Mouse (Mus musculus) ES-E14 (cell line): ENCODE measurements around the gene Prokr1. TPM values are rescaled to one million over a fixed set of nuclear protein-coding genes. Genes with fewer than 3 reads are reported as not detected.
"Not testable (repeated sequence)": the region's sequence is repeated elsewhere in the genome, so short reads cannot be mapped to it uniquely, and the experiment has no call there.

Experiments
- DNase-seq: peaks from one replicate; pipeline ENCODE4 v3.0.0-alpha.2; 2013; ENCODE audit warnings: low read depth, low spot score
- H3K27ac ChIP-seq: 2 replicates; pipeline ENCODE4 v1.5.1; 2012; ENCODE audit warnings: low read depth, mild to moderate bottlenecking, low read length, moderate library complexity, mixed read lengths; ENCODE audit not compliant: poor library complexity, insufficient read depth, severe bottlenecking
- H3K36me3 ChIP-seq: 2 replicates; pipeline ENCODE4 v1.6.1; 2012; ENCODE audit warnings: mild to moderate bottlenecking, low read length, moderate library complexity, mixed read lengths; ENCODE audit not compliant: control insufficient read depth, poor library complexity, insufficient read depth, severe bottlenecking
- H3K4me1 ChIP-seq, 2 experiments: fragments of 150-350 bp in 1 of 2; sonication (generic) in 1 of 2; 2 replicates each; pipeline ENCODE4 v1.6.1; 2012; ENCODE audit warnings: low read length in 2 of 2, mild to moderate bottlenecking in 1 of 2, mixed read lengths in 1 of 2; ENCODE audit not compliant: control insufficient read depth in 2 of 2, insufficient read depth in 2 of 2, poor library complexity in 1 of 2
- H3K4me3 ChIP-seq, 2 experiments: fragments of 150-350 bp in 1 of 2; sonication (generic) in 1 of 2; 2 replicates each; pipeline ENCODE4 v1.5.1; 2012; ENCODE audit warnings: low read length in 2 of 2, low read depth in 1 of 2, mild to moderate bottlenecking in 1 of 2, mixed read lengths in 1 of 2; ENCODE audit not compliant: insufficient read depth in 1 of 2, poor library complexity in 1 of 2, severe bottlenecking in 1 of 2
- H3K9ac ChIP-seq: 2 replicates; pipeline ENCODE4 v1.6.1; 2012; ENCODE audit warnings: low read depth, mild to moderate bottlenecking, low read length, mixed read lengths; ENCODE audit not compliant: poor library complexity, insufficient read depth, severe bottlenecking
- H3K9me3 ChIP-seq: fragments of 150-350 bp; sonication (generic); 2 replicates; pipeline ENCODE4 v1.6.1; 2012; ENCODE audit warnings: low read depth, mild to moderate bottlenecking, low read length; ENCODE audit not compliant: control insufficient read depth, insufficient read depth
- CHD2 ChIP-seq: IDR thresholded peaks from 2 replicates; pipeline ENCODE4 v1.6.1; 2014; ENCODE audit warnings: mild to moderate bottlenecking, low read depth, low read length, inconsistent platforms
- HCFC1 ChIP-seq: IDR thresholded peaks from 2 replicates; pipeline ENCODE4 v1.6.1; 2012; ENCODE audit warnings: low read length, inconsistent platforms, borderline replicate concordance; ENCODE audit not compliant: insufficient read depth
- MAFK ChIP-seq: IDR thresholded peaks from 2 replicates; pipeline ENCODE4 v1.6.1; 2014; ENCODE audit warnings: mild to moderate bottlenecking, low read depth, low read length, inconsistent platforms; ENCODE audit not compliant: insufficient read depth
- ZC3H11A ChIP-seq: IDR thresholded peaks from 2 replicates; pipeline ENCODE4 v1.6.1; 2012; ENCODE audit warnings: low read depth, mild to moderate bottlenecking, inconsistent platforms, low read length, borderline replicate concordance
- ZNF384 ChIP-seq: IDR thresholded peaks from 2 replicates; pipeline ENCODE4 v1.6.1; 2012; ENCODE audit warnings: low read depth, low read length, inconsistent platforms
- in situ Hi-C, 2 experiments: fragments of 600-800 bp; cut with MboI; formaldehyde crosslinking; loops; one replicate each; pipeline ENCODE4 v1.15.1; 2025; ENCODE audit warnings: low sequenced_read_pairs in 2 of 2, inconsistent platforms in 1 of 2; ENCODE audit not compliant: unreplicated experiment in 2 of 2
- total RNA-seq: library from RNA; depleted of rRNA; stranded (reverse); fragments of 300-350 nt; gene quantifications from 2 replicates; pipeline ENCODE4 v1.2.3, GENCODE M21; 2012

Prokr1 gene
- total RNA-seq, 1 experiment = 0.36 TPM

GRCm38 (mm10) chr6:87576648-87577330 is 13.8 kb downstream of the Prokr1 start:
- Histone ChIP-seq H3K27ac (no peak overlapping the region), H3K36me3 (no peaks in the 10 kb centered on the region), H3K4me1 (no peaks in the 10 kb centered on the region), H3K9ac (no peak overlapping the region), H3K9me3 (no peaks in the 10 kb centered on the region), H3K4me3 (no peak overlapping the region)
- TF ChIP-seq ZC3H11A (no peak), MAFK (no peak), ZNF384 (no peak), CHD2 (no peak), HCFC1 (no peak)
- DNase-seq = no peak
- in situ Hi-C loops = no loop called here

- H3K4me1 ChIP-seq, in situ Hi-C loops, DNase-seq: not testable (repeated sequence)
These were observed 18.7 kb downstream of the Prokr1 start for GRCm38 (mm10) chr6:87571863-87572262.

GRCm38 (mm10) chr6:87567686-87568593 is 22.6 kb downstream of the Prokr1 start:
- TF ChIP-seq ZNF384 (no peak), CHD2 (no peak), ZC3H11A (no peak), HCFC1 (no peak), MAFK (no peak)
- Histone ChIP-seq H3K9ac (no peak overlapping the region), H3K27ac (no peak overlapping the region), H3K4me1 (0 out of 4 replicates have a peak, but pooled peaks cover 2% of the 10 kb centered on the region in 2 experiments), H3K36me3 (no peaks in the 10 kb centered on the region), H3K9me3 (no peaks in the 10 kb centered on the region), H3K4me3 (no peak overlapping the region)
- DNase-seq = no peak
- in situ Hi-C loops = no loop called here

More at GRCm38 (mm10) chr6:87571863-87572262, 18.7 kb downstream of the Prokr1 start:
- not testable (repeated sequence) for H3K36me3 ChIP-seq, H3K4me3 ChIP-seq, H3K9me3 ChIP-seq, H3K9ac ChIP-seq, H3K27ac ChIP-seq

- TF ChIP-seq ZNF384 = no peak
- TF ChIP-seq ZC3H11A = no peak
- no peak for TF ChIP-seq MAFK
- no peaks in the 10 kb centered on the region for H3K36me3 ChIP-seq
- H3K27ac ChIP-seq = no peak overlapping the region
- no peak overlapping the region for H3K4me3 ChIP-seq
- H3K9me3 ChIP-seq = no peaks in the 10 kb centered on the region
- in situ Hi-C loops = no loop called here
- H3K9ac ChIP-seq = no peak overlapping the region
- DNase-seq = no peak
- H3K4me1 ChIP-seq = 0 out of 4 replicates have a peak, but pooled peaks cover 2% of the 10 kb centered on the region in 2 experiments
These were observed 25.4 kb downstream of the Prokr1 start for GRCm38 (mm10) chr6:87565166-87565565.
